ENCODE assay signal across 17 mouse cellular contexts in genomic region chr6:146825487-146825773, GRCm38 (mm10). TPM values are rescaled to one million over a fixed set of nuclear protein-coding genes. Genes with fewer than 3 reads are reported as not detected.
A peak's percentile ranks its signal among the peaks of the same experiment; 100 is the strongest.
DNase-seq lines count a peak whose midpoint lies in the region; ATAC-seq lines count a peak whose summit lies in the region.
"Had no signal": no experiment of that assay in that cellular context is flagged by ENCODE, and none has a peak within 500 bp of the region (broad histone marks: within the 10 kb centered on the region; RNA-seq: fewer than 3 reads in every experiment).

No protein-coding gene starts in this region.

- H3K9me3 ChIP-seq in hindbrain, embryonic 11.5 days (ENCODE audit: control insufficient read depth, low read length), result no peaks in the 10 kb centered on the region
- H3K9me3 ChIP-seq in hindbrain, embryonic 12.5 days (replicated peaks), result no peaks in the 10 kb centered on the region
- H3K9me3 ChIP-seq in midbrain, embryonic 11.5 days (ENCODE audit: control insufficient read depth, low read length), result no peaks in the 10 kb centered on the region
- H3K9me3 ChIP-seq in midbrain, embryonic 14.5 days (ENCODE audit: control insufficient read depth, low read length), result no peaks in the 10 kb centered on the region
- no peaks in the 10 kb centered on the region for H3K9me3 ChIP-seq in forebrain, embryonic 16.5 days (ENCODE audit: control insufficient read depth, low read length)
- no peaks in the 10 kb centered on the region for H3K9me3 ChIP-seq in neural tube, embryonic 15.5 days (replicated peaks)
- H3K9me3 ChIP-seq in heart, embryonic 12.5 days (replicated peaks), result no peaks in the 10 kb centered on the region
- H3K9me3 ChIP-seq: liver, embryonic 13.5 days; lung, embryonic 15.5 days had no signal

- peak; percentile 33; the same call in 1 of the 2 replicates for ATAC-seq in hindbrain, embryonic 11.5 days (ENCODE audit: low FRiP score)
- ATAC-seq in hindbrain, embryonic 12.5 days (ENCODE audit: low FRiP score), result no peak
- ATAC-seq in midbrain, embryonic 11.5 days (ENCODE audit: low FRiP score), result 0 out of 2 replicates have a peak, but pooled peaks have one; percentile 22
- ATAC-seq in midbrain, embryonic 14.5 days (ENCODE audit: low FRiP score, low TSS enrichment), result no peak
- ATAC-seq in forebrain, embryonic 16.5 days, result 0 out of 2 replicates have a peak, but pooled peaks have one; percentile 23
- ATAC-seq in neural tube, embryonic 15.5 days (ENCODE audit: low FRiP score), result peak; percentile 47; the same call in 1 of the 2 replicates
- ATAC-seq in heart, embryonic 12.5 days (ENCODE audit: insufficient number of reproducible peaks, low FRiP score), result no peak
- ATAC-seq: inflammation-experienced regulatory T-cells, adult 6 months had no signal

- no peak overlapping the region for H3K4me2 ChIP-seq in hindbrain, embryonic 11.5 days (replicated peaks; ENCODE audit: low read depth, low read length)
- no peak overlapping the region for H3K4me2 ChIP-seq in hindbrain, embryonic 12.5 days (replicated peaks)
- H3K4me2 ChIP-seq in midbrain, embryonic 11.5 days, result no peak overlapping the region
- H3K4me2 ChIP-seq in midbrain, embryonic 14.5 days (ENCODE audit: low read length), result no peak overlapping the region
- no peak overlapping the region for H3K4me2 ChIP-seq in forebrain, embryonic 16.5 days (ENCODE audit: low read length)
- H3K4me2 ChIP-seq in neural tube, embryonic 15.5 days, result no peak overlapping the region
- H3K4me2 ChIP-seq in heart, embryonic 12.5 days, result no peak overlapping the region
- H3K4me2 ChIP-seq: heart, embryonic 11.5 days; liver, embryonic 13.5 days; lung, embryonic 15.5 days had no signal

- DNase-seq in hindbrain, embryonic 11.5 days (ENCODE audit: low spot score), result no peak
- DNase-seq in midbrain, embryonic 11.5 days (ENCODE audit: low spot score, missing footprints), result no peak
- no peak for DNase-seq in midbrain, embryonic 14.5 days

- no peaks in the 10 kb centered on the region for H3K4me1 ChIP-seq in hindbrain, embryonic 11.5 days (replicated peaks; ENCODE audit: control insufficient read depth, insufficient read depth, low read length)
- H3K4me1 ChIP-seq in hindbrain, embryonic 12.5 days, result no peaks in the 10 kb centered on the region
- H3K4me1 ChIP-seq in midbrain, embryonic 11.5 days (ENCODE audit: control insufficient read depth, insufficient read depth, low read length), result no peaks in the 10 kb centered on the region
- H3K4me1 ChIP-seq in midbrain, embryonic 14.5 days (ENCODE audit: control insufficient read depth, insufficient read depth, low read length), result no peaks in the 10 kb centered on the region
- H3K4me1 ChIP-seq in forebrain, embryonic 16.5 days (replicated peaks; ENCODE audit: control insufficient read depth, insufficient read depth, low read length), result no peaks in the 10 kb centered on the region
- no peaks in the 10 kb centered on the region for H3K4me1 ChIP-seq in neural tube, embryonic 15.5 days
- 0 out of 2 replicates have a peak, but pooled peaks cover 4% of the 10 kb centered on the region for H3K4me1 ChIP-seq in heart, embryonic 12.5 days (replicated peaks)
- H3K4me1 ChIP-seq: lung, embryonic 15.5 days had no signal

- H3K4me3 ChIP-seq in hindbrain, embryonic 11.5 days (ENCODE audit: low read depth, low read length), result no peak overlapping the region
- H3K4me3 ChIP-seq in hindbrain, embryonic 12.5 days, result no peak overlapping the region
- no peak overlapping the region for H3K4me3 ChIP-seq in midbrain, embryonic 11.5 days (ENCODE audit: low read depth, low read length)
- no peak overlapping the region for H3K4me3 ChIP-seq in midbrain, embryonic 14.5 days (replicated peaks; ENCODE audit: low read depth, low read length)
- H3K4me3 ChIP-seq in forebrain, embryonic 16.5 days (replicated peaks; ENCODE audit: low read length), result no peak overlapping the region
- H3K4me3 ChIP-seq in neural tube, embryonic 15.5 days (replicated peaks), result no peak overlapping the region
- no peak overlapping the region for H3K4me3 ChIP-seq in heart, embryonic 12.5 days
- H3K4me3 ChIP-seq: liver, embryonic 13.5 days; lung, embryonic 15.5 days had no signal

- no peaks in the 10 kb centered on the region for H3K27me3 ChIP-seq in hindbrain, embryonic 11.5 days (ENCODE audit: control insufficient read depth, insufficient read depth, low read length)
- H3K27me3 ChIP-seq in hindbrain, embryonic 12.5 days, result no peaks in the 10 kb centered on the region
- H3K27me3 ChIP-seq in midbrain, embryonic 11.5 days (ENCODE audit: control insufficient read depth, insufficient read depth, low read length), result no peaks in the 10 kb centered on the region
- no peaks in the 10 kb centered on the region for H3K27me3 ChIP-seq in midbrain, embryonic 14.5 days (ENCODE audit: control insufficient read depth, insufficient read depth, low read length)
- no peaks in the 10 kb centered on the region for H3K27me3 ChIP-seq in forebrain, embryonic 16.5 days (replicated peaks; ENCODE audit: control insufficient read depth, insufficient read depth, low read length)
- no peaks in the 10 kb centered on the region for H3K27me3 ChIP-seq in neural tube, embryonic 15.5 days (replicated peaks)
- no peaks in the 10 kb centered on the region for H3K27me3 ChIP-seq in heart, embryonic 12.5 days (replicated peaks)
- H3K27me3 ChIP-seq: CH12.LX; liver, embryonic 13.5 days; lung, embryonic 15.5 days had no signal

- 79% methylated on average over 1 of the region's 1 CpGs for WGBS in hindbrain, embryonic 11.5 days
- WGBS in hindbrain, embryonic 12.5 days, result 84% methylated on average over 1 of the region's 1 CpGs
- 67% methylated on average over 1 of the region's 1 CpGs for WGBS in midbrain, embryonic 11.5 days
- WGBS in midbrain, embryonic 14.5 days, result 88% methylated on average over 1 of the region's 1 CpGs
- WGBS in forebrain, embryonic 16.5 days, result 79% methylated on average over 1 of the region's 1 CpGs
- WGBS in neural tube, embryonic 15.5 days, result 74% methylated on average over 1 of the region's 1 CpGs
- 70% methylated on average over 1 of the region's 1 CpGs for WGBS in heart, embryonic 12.5 days

- no peak overlapping the region for H3K27ac ChIP-seq in hindbrain, embryonic 11.5 days (ENCODE audit: low read depth, low read length)
- H3K27ac ChIP-seq in hindbrain, embryonic 12.5 days, result no peak overlapping the region
- H3K27ac ChIP-seq in midbrain, embryonic 11.5 days (ENCODE audit: low read depth, low read length), result no peak overlapping the region
- no peak overlapping the region for H3K27ac ChIP-seq in midbrain, embryonic 14.5 days (replicated peaks; ENCODE audit: low read depth, low read length)
- H3K27ac ChIP-seq in forebrain, embryonic 16.5 days (ENCODE audit: low read length), result no peak overlapping the region
- H3K27ac ChIP-seq in neural tube, embryonic 15.5 days (replicated peaks), result no peak overlapping the region
- no peak overlapping the region for H3K27ac ChIP-seq in heart, embryonic 12.5 days (ENCODE audit: poor library complexity, severe bottlenecking)
- H3K27ac ChIP-seq: liver, embryonic 13.5 days; lung, embryonic 15.5 days; macrophage had no signal

- H3K36me3 ChIP-seq in hindbrain, embryonic 11.5 days (ENCODE audit: control insufficient read depth, insufficient read depth, low read length), result no peaks in the 10 kb centered on the region
- H3K36me3 ChIP-seq in hindbrain, embryonic 12.5 days, result no peaks in the 10 kb centered on the region
- no peaks in the 10 kb centered on the region for H3K36me3 ChIP-seq in midbrain, embryonic 11.5 days (ENCODE audit: control insufficient read depth, insufficient read depth, low read length)
- H3K36me3 ChIP-seq in midbrain, embryonic 14.5 days (ENCODE audit: control insufficient read depth, insufficient read depth, low read length), result no peaks in the 10 kb centered on the region
- H3K36me3 ChIP-seq in forebrain, embryonic 16.5 days (ENCODE audit: control insufficient read depth, insufficient read depth), result no peaks in the 10 kb centered on the region
- H3K36me3 ChIP-seq in neural tube, embryonic 15.5 days, result no peaks in the 10 kb centered on the region
- peaks cover 16% of the 10 kb centered on the region for H3K36me3 ChIP-seq in heart, embryonic 12.5 days
- H3K36me3 ChIP-seq: liver, embryonic 13.5 days; lung, embryonic 15.5 days had no signal

- H3K9ac ChIP-seq in hindbrain, embryonic 11.5 days (ENCODE audit: low read depth, low read length), result no peak overlapping the region
- no peak overlapping the region for H3K9ac ChIP-seq in hindbrain, embryonic 12.5 days
- no peak overlapping the region for H3K9ac ChIP-seq in midbrain, embryonic 11.5 days (ENCODE audit: low read length)
- no peak overlapping the region for H3K9ac ChIP-seq in midbrain, embryonic 14.5 days (replicated peaks; ENCODE audit: low read length)
- no peak overlapping the region for H3K9ac ChIP-seq in forebrain, embryonic 16.5 days (replicated peaks; ENCODE audit: low read depth, low read length)
- H3K9ac ChIP-seq in neural tube, embryonic 15.5 days (replicated peaks), result no peak overlapping the region
- no peak overlapping the region for H3K9ac ChIP-seq in heart, embryonic 12.5 days
- H3K9ac ChIP-seq: liver, embryonic 13.5 days; lung, embryonic 15.5 days had no signal

RNA-seq across cellular contexts. Expression of gene Smco2, which starts 24.5 kb away (rescaled TPM):
- not detected in 2 replicates for polyA plus RNA-seq in hindbrain, embryonic 11.5 days (2014; fragmentation: Nextera tagmentation; extraction: Ambion mirVana)
- polyA plus RNA-seq in hindbrain, embryonic 12.5 days (2016; fragmentation: Nextera tagmentation; extraction: Ambion mirVana), result not detected in 2 replicates
- not detected in 2 replicates for polyA plus RNA-seq in midbrain, embryonic 11.5 days (2014; fragmentation: Nextera tagmentation; extraction: Ambion mirVana)
- polyA plus RNA-seq in midbrain, embryonic 14.5 days (2014; fragmentation: Nextera tagmentation; extraction: Ambion mirVana), result not detected in 2 replicates
- not detected in 2 replicates for polyA plus RNA-seq in forebrain, embryonic 16.5 days (2015; fragmentation: Nextera tagmentation; extraction: Ambion mirVana)
- polyA plus RNA-seq in neural tube, embryonic 15.5 days (2015; fragmentation: Nextera tagmentation; extraction: Ambion mirVana), result not detected in 2 replicates
- not detected in 2 replicates for polyA plus RNA-seq in heart, embryonic 12.5 days (2016; fragmentation: Nextera tagmentation; extraction: Ambion mirVana)
- polyA plus RNA-seq: cerebellum, adult 2 months; heart, embryonic 11.5 days; inflammation-experienced regulatory T-cells, adult 6 months; kidney, embryonic 14.5 days; limb, embryonic 11.5 days; liver, embryonic 13.5 days; lung, embryonic 15.5 days; macrophage; neural tube, embryonic 14.5 days had no signal

RNA-seq across cellular contexts. Expression of gene Arntl2, which starts 29.6 kb away (rescaled TPM):
- 1.7 and 2.8 TPM in 2 replicates for polyA plus RNA-seq in hindbrain, embryonic 11.5 days (2014; fragmentation: Nextera tagmentation; extraction: Ambion mirVana)
- 2.2 and 3.0 TPM in 2 replicates for polyA plus RNA-seq in hindbrain, embryonic 12.5 days (2016; fragmentation: Nextera tagmentation; extraction: Ambion mirVana)
- 1.4 and 1.5 TPM in 2 replicates for polyA plus RNA-seq in midbrain, embryonic 11.5 days (2014; fragmentation: Nextera tagmentation; extraction: Ambion mirVana)
- 0.73 and 2.3 TPM in 2 replicates for polyA plus RNA-seq in midbrain, embryonic 14.5 days (2014; fragmentation: Nextera tagmentation; extraction: Ambion mirVana)
- 3.1 and 5.1 TPM in 2 replicates for polyA plus RNA-seq in forebrain, embryonic 16.5 days (2015; fragmentation: Nextera tagmentation; extraction: Ambion mirVana)
- polyA plus RNA-seq in neural tube, embryonic 15.5 days (2015; fragmentation: Nextera tagmentation; extraction: Ambion mirVana), result 4.1 and 4.5 TPM in 2 replicates
- 3.1 and 3.5 TPM in 2 replicates for polyA plus RNA-seq in heart, embryonic 12.5 days (2016; fragmentation: Nextera tagmentation; extraction: Ambion mirVana)

Comparison
In these comparisons a context has a peak if more than half of its experiments do, and no peak if none do; other contexts are left out.
1. ATAC-seq: peak in hindbrain, embryonic 11.5 days (single experiment), midbrain, embryonic 11.5 days (single experiment), forebrain, embryonic 16.5 days (single experiment) and neural tube, embryonic 15.5 days (single experiment); none in hindbrain, embryonic 12.5 days (single experiment), midbrain, embryonic 14.5 days (single experiment) and heart, embryonic 12.5 days (single experiment).